Mouse (Mus musculus) brain, adult 2 months (tissue): Measurements from ENCODE around the gene Dhx40.
A peak's percentile ranks its signal among the peaks of the same experiment; 100 is the strongest.

Source experiments
- DNase-seq: peaks from one replicate; pipeline ENCODE4 v3.0.0; 2011; ENCODE audit warnings: low read depth, low spot score

Dhx40 gene

GRCm38 (mm10) chr11:86807505-86807989, at the start of gene Dhx40:
Gene Dhx40, minus strand, starts transcription at chr11:86807746.
- peak; percentile 97 for DNase-seq

DNA sequence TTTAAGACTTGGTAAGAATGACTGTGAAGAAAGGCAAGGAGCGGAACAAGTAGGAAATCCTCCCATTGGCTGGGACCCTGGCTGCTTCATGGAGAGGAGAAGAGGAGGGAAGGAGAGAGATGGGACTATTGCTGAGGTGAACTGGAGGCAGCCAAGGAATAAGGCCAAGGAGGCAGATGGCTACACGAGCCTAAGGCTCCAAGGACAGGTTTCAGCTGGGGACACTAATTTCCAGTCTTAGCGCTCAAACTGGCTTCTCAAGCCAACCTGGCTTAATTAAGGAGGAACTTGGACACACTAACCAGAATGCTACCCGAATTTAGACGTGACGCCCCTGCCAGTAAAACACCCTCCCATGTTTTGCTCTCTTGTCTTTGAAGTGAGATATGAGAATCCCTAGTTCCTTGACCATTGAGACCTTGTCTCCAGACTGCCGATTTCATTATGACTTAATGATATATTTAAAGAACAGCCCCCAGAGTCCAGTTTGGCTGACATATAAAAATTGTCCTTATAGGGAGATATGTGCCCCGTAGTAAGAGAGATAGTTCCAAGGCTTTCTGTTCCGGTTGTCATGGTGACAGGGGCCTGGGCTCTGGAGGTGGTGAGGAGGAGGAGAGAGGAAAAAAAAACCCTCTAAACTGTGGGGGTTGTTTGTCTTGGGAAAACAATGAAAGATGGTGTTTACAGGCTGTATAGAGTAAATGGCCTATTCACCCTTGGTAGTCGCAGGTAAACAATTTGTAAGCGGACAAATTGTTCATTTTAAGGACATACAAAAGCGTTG, 48.3 kb upstream of the Dhx40 start:
- peak; percentile 91 for DNase-seq

DNA sequence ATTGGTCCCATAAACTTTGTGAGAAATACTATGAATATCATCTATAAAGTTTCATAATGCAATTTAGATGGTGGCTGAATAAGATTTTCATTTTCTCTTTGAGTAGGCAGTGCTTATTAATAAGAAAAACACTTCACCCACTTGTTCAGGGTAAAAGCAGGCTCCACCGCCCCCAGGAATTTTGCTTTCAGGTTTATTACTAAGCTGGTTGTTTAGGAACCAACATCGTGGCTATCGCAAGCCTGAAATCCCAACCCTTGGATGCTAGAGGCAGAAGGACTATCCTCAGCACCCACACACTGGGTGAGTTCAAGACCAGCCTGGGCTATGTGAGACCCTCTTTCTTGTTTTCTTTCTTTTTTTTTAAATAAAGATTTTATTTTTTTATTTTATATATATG, 45.5 kb upstream of the Dhx40 start:
- DNase-seq: no peak

- peak; percentile 86 for DNase-seq
Measured at GRCm38 (mm10) chr11:86852534-86853054, 45.0 kb upstream of the Dhx40 start.

- DNase-seq: no peak
Measured at GRCm38 (mm10) chr11:86851714-86852533, 44.4 kb upstream of the Dhx40 start.

DNA sequence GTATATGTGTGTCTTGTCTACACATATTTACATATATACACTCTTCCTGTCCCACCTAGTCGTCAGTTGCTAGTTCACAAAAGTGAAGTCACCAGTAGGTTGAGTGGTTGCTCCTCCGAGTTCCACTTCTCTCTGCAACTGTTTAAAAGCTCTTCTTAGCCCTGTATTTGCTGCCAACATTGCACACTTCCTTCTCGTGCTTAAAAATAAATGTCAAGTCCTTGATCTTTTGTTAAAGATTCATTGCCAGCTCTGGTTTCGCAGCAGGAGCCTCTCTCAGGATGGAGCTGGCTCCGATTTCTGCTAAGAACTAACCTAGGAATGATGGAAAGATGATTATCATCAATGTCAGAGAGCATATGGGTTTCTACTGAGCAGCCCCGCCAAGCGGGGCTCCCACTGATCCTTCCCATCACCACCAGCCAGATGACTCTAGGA, 43.7 kb upstream of the Dhx40 start:
- peak; percentile 92 for DNase-seq

- no peak for DNase-seq
Measured at GRCm38 (mm10) chr11:86843831-86844230, 36.3 kb upstream of the Dhx40 start.

GRCm38 (mm10) chr11:86841261-86841660, 33.7 kb upstream of the Dhx40 start:
- peak; percentile 33 for DNase-seq

DNA sequence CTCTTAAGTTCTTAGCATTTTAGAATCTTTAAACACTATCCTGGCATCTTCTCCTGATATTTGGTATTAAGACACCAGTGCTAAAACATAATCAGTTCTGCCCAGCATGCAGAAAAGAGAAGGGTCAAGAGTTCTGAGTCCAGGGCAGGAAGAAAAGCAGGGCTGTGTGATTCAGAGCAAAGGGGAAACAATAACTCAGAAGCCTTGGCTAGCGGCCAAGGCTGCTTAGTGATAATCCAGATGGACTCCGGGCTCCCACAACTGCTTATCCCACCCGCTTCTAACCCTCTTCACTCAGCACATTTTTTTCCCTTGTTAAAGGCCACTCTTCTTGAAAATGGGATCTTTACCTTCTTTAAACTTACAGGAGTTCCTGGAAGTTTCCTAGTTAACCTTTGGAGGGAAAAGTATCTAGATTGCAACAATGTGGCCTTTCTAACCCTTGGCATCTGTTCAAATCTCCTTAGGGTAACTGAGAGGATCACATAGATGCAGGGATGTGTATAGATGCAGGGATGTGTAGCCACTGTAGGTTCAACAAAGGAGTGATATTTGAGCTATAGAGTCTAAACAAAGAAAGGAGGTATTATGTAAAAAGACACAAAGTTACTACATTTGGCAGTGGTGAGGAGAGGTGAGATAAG, 33.1 kb upstream of the Dhx40 start:
- peak; percentile 20 for DNase-seq

- DNase-seq: peak; percentile 76
Measured at GRCm38 (mm10) chr11:86839716-86840447, 32.3 kb upstream of the Dhx40 start.

- no peak for DNase-seq
Measured at GRCm38 (mm10) chr11:86838792-86839191, 31.2 kb upstream of the Dhx40 start.

DNA sequence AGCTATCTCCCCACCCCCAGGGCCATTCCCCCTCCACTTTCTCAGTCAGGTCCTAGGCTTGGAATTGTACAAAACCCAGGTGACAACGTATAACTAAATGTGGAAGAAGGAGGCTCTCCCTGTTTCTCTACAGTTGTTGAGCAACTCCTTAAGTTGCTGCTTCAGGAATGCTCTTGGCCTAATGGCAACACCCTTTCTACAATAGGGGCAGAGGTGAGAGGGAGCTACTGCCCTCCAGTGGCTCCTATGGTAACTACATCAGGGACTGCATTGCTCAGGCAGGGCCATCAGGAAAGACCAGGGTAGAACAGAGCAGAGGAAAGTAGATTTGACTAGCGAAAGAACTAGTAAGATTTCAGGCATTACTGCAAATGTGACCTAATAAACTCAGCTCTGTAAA, 28.8 kb upstream of the Dhx40 start:
- peak; percentile 66 for DNase-seq

- no peak for DNase-seq
Measured at GRCm38 (mm10) chr11:86834628-86835338, 27.2 kb upstream of the Dhx40 start.

GRCm38 (mm10) chr11:86834050-86834449, 26.5 kb upstream of the Dhx40 start:
- peak; percentile 43 for DNase-seq

- DNase-seq: no peak
Measured at GRCm38 (mm10) chr11:86833153-86833552, 25.6 kb upstream of the Dhx40 start.

- no peak for DNase-seq
Measured at GRCm38 (mm10) chr11:86828396-86828795, 20.9 kb upstream of the Dhx40 start.

DNA sequence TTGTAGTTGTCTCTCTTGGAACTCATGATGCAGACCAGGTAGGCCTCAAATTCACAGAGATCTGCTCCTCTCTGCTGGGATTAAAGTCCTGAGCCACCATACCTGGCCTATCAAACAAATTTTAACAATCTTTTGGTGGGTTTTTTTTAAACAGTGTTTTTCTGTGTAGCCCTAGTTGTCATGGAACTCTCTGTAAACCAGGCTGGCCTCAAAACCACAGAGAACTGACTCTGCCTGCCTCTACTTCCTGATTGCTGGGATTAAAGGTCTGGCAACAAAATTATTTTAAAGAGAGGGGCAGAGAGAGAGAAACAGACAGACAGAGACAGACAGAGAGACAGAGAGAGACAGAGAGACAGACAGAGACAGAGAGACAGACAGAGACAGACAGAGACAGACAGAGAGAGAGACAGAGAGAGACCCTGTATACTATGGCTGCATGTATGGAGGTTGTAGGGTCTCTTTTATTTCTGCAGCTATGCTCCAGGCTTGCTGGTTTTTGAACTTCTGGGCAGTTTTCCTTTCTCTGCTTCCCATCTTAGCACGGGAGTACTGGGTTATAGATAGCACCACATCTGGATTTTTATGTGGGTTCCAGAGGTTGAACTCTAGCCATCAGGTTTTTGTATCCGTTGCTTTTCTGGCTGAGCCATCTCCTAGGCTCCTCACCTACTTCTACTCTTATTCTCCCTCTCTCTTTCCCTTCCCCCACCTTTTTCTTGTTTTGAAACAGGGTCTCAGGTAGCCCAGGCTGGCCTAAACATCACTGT, 20.1 kb upstream of the Dhx40 start:
- no peak for DNase-seq

DNA sequence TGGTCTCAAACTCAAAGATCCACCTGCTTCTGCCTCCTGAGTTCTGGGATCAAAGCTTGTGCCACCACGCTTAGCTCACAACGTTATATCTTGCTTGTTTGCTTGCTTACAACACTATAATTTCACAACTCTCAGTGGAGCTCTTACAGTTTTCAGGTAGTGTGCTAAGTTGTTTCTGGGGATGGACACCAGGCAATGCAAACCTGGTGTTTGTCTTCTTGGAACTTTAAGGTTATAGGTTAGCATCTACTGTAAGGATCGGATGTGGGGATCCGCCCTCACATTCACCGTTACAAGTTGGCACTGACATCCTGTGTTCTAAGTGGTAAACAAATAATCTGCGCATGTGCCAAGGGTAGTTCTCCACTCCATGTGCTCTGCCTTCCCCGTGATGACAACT, 16.9 kb upstream of the Dhx40 start:
- no peak for DNase-seq

- no peak for DNase-seq
Measured at GRCm38 (mm10) chr11:86822531-86822930, 15.0 kb upstream of the Dhx40 start.

GRCm38 (mm10) chr11:86819536-86819935, 12.0 kb upstream of the Dhx40 start:
- no peak for DNase-seq
